Mouse (Mus musculus) CH12.LX (cell line): ENCODE measurements around the gene Hist1h3f. TPM values are rescaled to one million over a fixed set of nuclear protein-coding genes. Genes with fewer than 3 reads are reported as not detected.

ENCODE experiments used
- DNase-seq: peaks from one replicate; pipeline ENCODE4 v3.0.0-alpha.2; 2013; ENCODE audit errors: extremely low read depth
- H3K27ac ChIP-seq: 2 replicates; pipeline ENCODE4 v1.5.1; 2012; ENCODE audit warnings: low read depth, mild to moderate bottlenecking, control low read depth, moderate library complexity; ENCODE audit not compliant: insufficient read depth
- H3K27me3 ChIP-seq: replicated peaks from 2 replicates; pipeline ENCODE3; 2012; ENCODE audit warnings: inconsistent platforms
- H3K36me3 ChIP-seq, 2 experiments: replicated peaks in 1 of 2; 2 replicates each; pipeline versions ENCODE3 to v1.6.1; 2012; ENCODE audit warnings: inconsistent platforms in 1 of 2, low read length in 1 of 2, mild to moderate bottlenecking in 1 of 2, mixed read lengths in 1 of 2, moderate library complexity in 1 of 2; ENCODE audit not compliant: control insufficient read depth in 1 of 2, insufficient read depth in 1 of 2
- H3K4me1 ChIP-seq, 2 experiments: 2 replicates each; pipeline ENCODE4 v1.6.1; 2012; ENCODE audit warnings: inconsistent platforms in 1 of 2, moderate library complexity in 1 of 2; ENCODE audit not compliant: insufficient read depth in 2 of 2, control insufficient read depth in 1 of 2
- H3K4me2 ChIP-seq: 2 replicates; pipeline ENCODE4 v1.6.1; 2012; ENCODE audit warnings: low read depth, mild to moderate bottlenecking, control low read depth; ENCODE audit not compliant: poor library complexity, insufficient read depth, severe bottlenecking
- H3K4me3 ChIP-seq, 3 experiments: fragments of 150-350 bp in 1 of 3; sonication (generic) in 1 of 3; replicated peaks in 1 of 3; 2 replicates each; pipeline versions ENCODE3 to v1.5.1; 2011 to 2012; ENCODE audit warnings: low read depth in 2 of 3, low read length in 2 of 3, mild to moderate bottlenecking in 2 of 3, moderate library complexity in 2 of 3, control low read depth in 1 of 3, improper control_type of control experiment in 1 of 3, inconsistent platforms in 1 of 3, mixed read lengths in 1 of 3; ENCODE audit not compliant: poor library complexity in 1 of 3
- H3K79me2 ChIP-seq: replicated peaks from 2 replicates; pipeline ENCODE4 v1.6.1; 2012; ENCODE audit warnings: mild to moderate bottlenecking, moderate library complexity; ENCODE audit not compliant: control insufficient read depth, poor library complexity, insufficient read depth, severe bottlenecking; ENCODE audit errors: extremely low read depth
- H3K9ac ChIP-seq: 2 replicates; pipeline ENCODE4 v1.6.1; 2012; ENCODE audit warnings: low read depth, mild to moderate bottlenecking, control low read depth, moderate library complexity; ENCODE audit not compliant: insufficient read depth
- H3K9me3 ChIP-seq: replicated peaks from 2 replicates; pipeline ENCODE3; 2012; ENCODE audit warnings: low read length, inconsistent platforms, mixed read lengths
- CHD2 ChIP-seq: IDR thresholded peaks from 2 replicates; pipeline ENCODE4 v1.6.1; 2011; ENCODE audit warnings: low read length, improper control_type of control experiment
- CTCF ChIP-seq, 2 experiments: IDR thresholded peaks in 1 of 2; conservative IDR thresholded peaks in 1 of 2; 2 replicates each; pipeline ENCODE4 v1.5.1; 2011 to 2012; ENCODE audit warnings: low read depth in 2 of 2, low read length in 2 of 2, improper control_type of control experiment in 1 of 2, inconsistent platforms in 1 of 2, mild to moderate bottlenecking in 1 of 2, moderate library complexity in 1 of 2
- E2F4 ChIP-seq: IDR thresholded peaks from 2 replicates; pipeline ENCODE4 v1.6.1; 2011; ENCODE audit warnings: low read depth, low read length, improper control_type of control experiment; ENCODE audit not compliant: insufficient replicate concordance
- ETS1 ChIP-seq: conservative IDR thresholded peaks from 2 replicates; pipeline ENCODE4 v1.6.1; 2012; ENCODE audit warnings: low read depth, mild to moderate bottlenecking, inconsistent platforms, low read length, improper control_type of control experiment, moderate library complexity
- GABPA ChIP-seq: IDR thresholded peaks from 2 replicates; pipeline ENCODE4 v1.6.1; 2012; ENCODE audit warnings: low read depth, low read length, improper control_type of control experiment, inconsistent platforms; ENCODE audit not compliant: insufficient replicate concordance
- HCFC1 ChIP-seq: IDR thresholded peaks from 2 replicates; pipeline ENCODE4 v1.6.1; 2012; ENCODE audit warnings: low read depth, mild to moderate bottlenecking, inconsistent platforms, low read length, improper control_type of control experiment
- IRF4 ChIP-seq: IDR thresholded peaks from 2 replicates; pipeline ENCODE4 v1.6.1; 2014; ENCODE audit warnings: low read depth, mild to moderate bottlenecking, inconsistent platforms, low read length, improper control_type of control experiment
- JUND ChIP-seq: conservative IDR thresholded peaks from 2 replicates; pipeline ENCODE4 v1.6.1; 2011; ENCODE audit warnings: low read depth, low read length, improper control_type of control experiment
- MAFK ChIP-seq: IDR thresholded peaks from 2 replicates; pipeline ENCODE4 v1.6.1; 2011; ENCODE audit warnings: low read length, improper control_type of control experiment; ENCODE audit not compliant: insufficient replicate concordance
- MAX ChIP-seq: IDR thresholded peaks from 2 replicates; pipeline ENCODE4 v1.6.1; 2011; ENCODE audit warnings: low read length, improper control_type of control experiment
- MAZ ChIP-seq: IDR thresholded peaks from 2 replicates; pipeline ENCODE4 v1.6.1; 2012; ENCODE audit warnings: low read depth, mild to moderate bottlenecking, inconsistent platforms, low read length, improper control_type of control experiment, moderate library complexity
- MEF2A ChIP-seq: IDR thresholded peaks from 2 replicates; pipeline ENCODE4 v1.6.1; 2014; ENCODE audit warnings: low read depth, mild to moderate bottlenecking, inconsistent platforms, low read length, improper control_type of control experiment, borderline replicate concordance
- MXI1 ChIP-seq: IDR thresholded peaks from 2 replicates; pipeline ENCODE4 v1.6.1; 2011; ENCODE audit warnings: mild to moderate bottlenecking, low read depth, low read length, improper control_type of control experiment
- MYC ChIP-seq: IDR thresholded peaks from 2 replicates; pipeline ENCODE4 v1.6.1; 2011; ENCODE audit warnings: low read depth, mild to moderate bottlenecking, improper control_type of control experiment, low read length
- NELFE ChIP-seq: IDR thresholded peaks from 2 replicates; pipeline ENCODE4 v1.6.1; 2011; ENCODE audit warnings: low read depth, low read length, improper control_type of control experiment
- NRF1 ChIP-seq: IDR thresholded peaks from 2 replicates; pipeline ENCODE4 v1.6.1; 2014; ENCODE audit warnings: low read depth, mild to moderate bottlenecking, inconsistent platforms, low read length, improper control_type of control experiment, moderate library complexity
- PAX5 ChIP-seq: IDR thresholded peaks from 2 replicates; pipeline ENCODE4 v1.6.1; 2012; ENCODE audit warnings: low read length, inconsistent platforms, mixed read lengths
- POLR2A ChIP-seq: IDR thresholded peaks from 2 replicates; pipeline ENCODE4 v1.6.1; 2011; ENCODE audit warnings: low read depth, mild to moderate bottlenecking, improper control_type of control experiment, low read length
- POLR2AphosphoS2 ChIP-seq: IDR thresholded peaks from 2 replicates; pipeline ENCODE4 v1.6.1; 2011; ENCODE audit warnings: low read depth, low read length, improper control_type of control experiment
- RAD21 ChIP-seq: IDR thresholded peaks from 2 replicates; pipeline ENCODE4 v1.6.1; 2011; ENCODE audit warnings: low read depth, mild to moderate bottlenecking, low read length, improper control_type of control experiment, moderate library complexity
- RCOR1 ChIP-seq: conservative IDR thresholded peaks from 2 replicates; pipeline ENCODE4 v1.6.1; 2012; ENCODE audit warnings: low read depth, mild to moderate bottlenecking, inconsistent platforms, low read length, improper control_type of control experiment
- TBP ChIP-seq: conservative IDR thresholded peaks from 2 replicates; pipeline ENCODE4 v1.6.1; 2011; ENCODE audit warnings: low read depth, low read length, improper control_type of control experiment
- TCF12 ChIP-seq: IDR thresholded peaks from 2 replicates; pipeline ENCODE4 v1.6.1; 2014; ENCODE audit warnings: low read depth, mild to moderate bottlenecking, inconsistent platforms, low read length, improper control_type of control experiment
- UBTF ChIP-seq: IDR thresholded peaks from 2 replicates; pipeline ENCODE4 v1.6.1; 2012; ENCODE audit warnings: low read depth, mild to moderate bottlenecking, inconsistent platforms, low read length, improper control_type of control experiment, moderate library complexity
- USF1 ChIP-seq: IDR thresholded peaks from 2 replicates; pipeline ENCODE4 v1.6.1; 2014; ENCODE audit warnings: low read depth, mild to moderate bottlenecking, inconsistent platforms, low read length, improper control_type of control experiment
- ZC3H11A ChIP-seq: IDR thresholded peaks from 2 replicates; pipeline ENCODE4 v1.6.1; 2012; ENCODE audit warnings: low read depth, mild to moderate bottlenecking, inconsistent platforms, low read length, improper control_type of control experiment
- ZMIZ1 ChIP-seq: IDR thresholded peaks from 2 replicates; pipeline ENCODE4 v1.6.1; 2012; ENCODE audit warnings: low read depth, mild to moderate bottlenecking, inconsistent platforms, low read length, improper control_type of control experiment
- ZNF384 ChIP-seq: IDR thresholded peaks from 2 replicates; pipeline ENCODE4 v1.6.1; 2012; ENCODE audit warnings: low read depth, low read length, improper control_type of control experiment, inconsistent platforms
- dilution Hi-C: fragments of 300-500 bp; cut with MboI; formaldehyde crosslinking; loops from 2 replicates; pipeline ENCODE4 v1.14.3; 2020; ENCODE audit warnings: low sequenced_read_pairs; ENCODE audit not compliant: extremely low pct_unique_long_range_greater_than_20kb, extremely low pct_ligation_motif_present
- in situ Hi-C: fragments of 300-500 bp; cut with MboI; formaldehyde crosslinking; loops from 3 replicates; pipeline ENCODE4 v1.14.3; 2019; ENCODE audit warnings: low sequenced_read_pairs, low pct_ligation_motif_present, low pct_unique_long_range_greater_than_20kb, mixed read lengths
- polyA plus RNA-seq: library from polyadenylated mRNA; unstranded; fragments of >175 nt; gene quantifications from 2 replicates; pipeline ENCODE4 v1.2.1, GENCODE M21; 2012; ENCODE audit warnings: low read depth; ENCODE audit not compliant: insufficient read length
- total RNA-seq, 2 experiments: library from RNA; depleted of rRNA; stranded (reverse); fragments of 300-350 nt in 1 of 2; fragments of >200 nt in 1 of 2; gene quantifications; 2 replicates each; pipeline ENCODE4 v1.2.3; 2012 to 2014

Gene Hist1h3f
- total and polyA plus RNA-seq, 3 experiments, result 0.30 to 553 (median 8.0) TPM

DNA sequence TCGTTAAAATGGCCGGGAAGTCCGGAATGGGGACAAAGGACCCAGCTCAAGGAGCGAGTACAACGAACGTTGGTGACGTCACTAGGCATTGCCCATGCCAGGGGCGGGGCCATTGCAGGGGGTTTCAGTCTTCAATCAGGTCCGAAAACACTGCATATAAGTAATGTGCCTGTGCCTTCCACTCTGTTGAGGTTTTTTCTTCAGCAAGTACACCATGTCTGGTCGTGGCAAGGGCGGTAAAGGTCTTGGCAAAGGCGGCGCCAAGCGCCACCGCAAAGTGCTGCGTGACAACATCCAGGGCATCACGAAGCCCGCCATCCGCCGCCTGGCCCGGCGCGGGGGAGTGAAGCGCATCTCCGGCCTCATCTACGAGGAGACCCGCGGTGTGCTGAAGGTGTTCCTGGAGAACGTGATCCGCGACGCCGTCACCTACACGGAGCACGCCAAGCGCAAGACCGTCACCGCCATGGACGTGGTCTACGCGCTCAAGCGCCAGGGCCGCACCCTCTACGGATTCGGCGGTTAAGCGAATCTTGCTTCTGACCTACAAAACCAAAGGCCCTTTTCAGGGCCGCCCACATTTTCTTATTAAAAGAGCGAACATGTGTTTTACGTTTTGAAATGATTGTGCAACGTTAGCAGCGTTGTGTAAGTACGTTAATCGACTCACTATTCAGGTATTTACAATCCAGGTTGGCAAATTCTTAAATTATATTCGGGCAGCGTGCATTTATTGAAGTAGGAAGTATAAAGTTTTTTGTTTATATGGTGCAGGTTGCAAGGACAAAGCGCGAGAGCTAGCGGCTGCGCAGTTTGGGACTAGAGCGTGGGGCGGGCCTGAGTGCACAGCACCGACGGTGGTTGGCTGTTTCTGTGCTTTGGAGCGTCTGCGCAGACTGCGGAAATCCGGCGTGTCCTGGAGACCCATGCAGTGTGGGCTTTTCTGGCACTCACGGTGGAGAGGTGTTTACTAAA is 12.7 kb upstream of the Hist1h3f start, which contains the start of gene Hist1h4h (continued):
- TF ChIP-seq CTCF (conservative IDR thresholded peaks at IDR 0.05 in 1 of 2, IDR thresholded peaks at IDR 0.05 in 1 of 2; ENCODE audit: low read depth in 2 of 2, low read length in 2 of 2) (no peak), HCFC1 (peak; percentile 84), NELFE (peak; percentile 100), IRF4 (peak; percentile 18; the same call in 1 of the 2 replicates), MAZ (peak; percentile 76), RAD21 (no peak)
- TF ChIP-seq, all 38 proteins: peak for 28

DNA sequence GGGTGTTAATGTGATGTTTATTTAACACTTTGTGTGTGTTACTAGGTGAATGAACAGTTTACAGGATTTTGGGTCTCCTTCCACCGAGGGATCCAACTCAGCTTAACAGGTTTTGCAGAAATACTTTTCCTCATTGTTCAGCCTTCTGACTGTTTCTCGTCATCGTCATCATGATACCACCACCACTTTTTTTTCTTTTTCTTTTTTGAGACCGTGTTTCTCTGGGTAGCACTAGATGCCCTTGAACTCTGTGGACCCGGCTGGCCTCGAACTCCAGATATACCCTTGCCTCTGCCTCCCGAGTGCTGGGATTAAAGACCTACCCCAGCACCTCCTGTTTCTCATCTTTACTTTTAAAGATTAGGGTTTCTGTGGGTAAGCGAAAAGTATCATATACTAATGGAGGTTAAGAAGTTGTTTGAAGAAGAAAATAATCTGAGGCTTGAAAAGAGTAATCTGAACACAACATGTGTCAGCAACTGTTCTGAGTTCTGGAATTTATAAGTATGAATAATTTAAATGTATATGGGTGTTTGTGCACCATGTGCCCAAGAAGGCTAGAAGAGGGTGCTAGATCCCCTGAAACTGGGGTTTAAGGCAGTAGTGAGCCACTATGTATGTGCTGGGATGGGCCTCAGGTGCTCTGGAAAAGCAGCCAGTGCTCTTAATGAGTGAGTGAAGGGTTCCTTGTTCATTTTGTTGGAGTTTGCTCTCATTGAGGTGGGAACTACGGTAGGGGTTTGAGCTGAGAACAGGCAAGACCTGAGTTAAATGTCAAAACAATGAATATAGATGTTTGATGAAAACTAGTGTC is 11.4 kb upstream of the Hist1h3f start:
- TF ChIP-seq HCFC1 (peak; percentile 19; the same call in 1 of the 2 replicates), TBP (0 out of 2 replicates have a peak, but pooled peaks have one; percentile 40), NRF1 (no peak), ZC3H11A (no peak), MEF2A (no peak), NELFE (no peak), PAX5 (no peak), MAX (0 out of 2 replicates have a peak, but pooled peaks have one; percentile 21), ZNF384 (peak; percentile 70), CHD2 (no peak), POLR2A (no peak), TCF12 (no peak), E2F4 (no peak), JUND (no peak), RAD21 (no peak), MYC (0 out of 2 replicates have a peak, but pooled peaks have one; percentile 23), MAFK (no peak), UBTF (no peak), USF1 (no peak), MXI1 (no peak), RCOR1 (no peak), ZMIZ1 (no peak), GABPA (no peak), ETS1 (no peak), POLR2AphosphoS2 (no peak)
- no peaks in the 10 kb centered on the region for H3K36me3 ChIP-seq
- peak overlapping the region; percentile 65 for H3K4me2 ChIP-seq
- H3K79me2 ChIP-seq, result no peaks in the 10 kb centered on the region
- no peak for DNase-seq
- peak overlapping the region; percentile 82 for H3K27ac ChIP-seq
- peak overlapping the region; percentile 98 for H3K9ac ChIP-seq
- dilution Hi-C loops (no loop called here), in situ Hi-C loops (no loop called here)
- peaks cover 9 to 30% of the 10 kb centered on the region in 2 experiments for H3K4me1 ChIP-seq
- H3K9me3 ChIP-seq, result no peaks in the 10 kb centered on the region
- H3K4me3 ChIP-seq, result peak overlapping the region; percentile 45 to 67 (median 55)
- H3K27me3 ChIP-seq, result no peaks in the 10 kb centered on the region
